Mouse (Mus musculus): Measurements from ENCODE around the gene Edil3. TPM values are rescaled to one million over a fixed set of nuclear protein-coding genes. Genes with fewer than 3 reads are reported as not detected.

The Edil3 gene
- 1 to 10 TPM in 1 of 2 experiments, under 1 TPM in 1; 0.52 to 1.4 TPM for total RNA-seq (2021)
- long read RNA-seq, experiment 1, full-length matches to known transcripts = 1 of 1 reads
- long read RNA-seq, experiment 1, partial matches to known transcripts = 0 of 1 reads
- long read RNA-seq, experiment 1, other reads (novel, unspliced or antisense) = 0 of 1 reads
- long read RNA-seq, experiment 2 = 0 reads

DNA sequence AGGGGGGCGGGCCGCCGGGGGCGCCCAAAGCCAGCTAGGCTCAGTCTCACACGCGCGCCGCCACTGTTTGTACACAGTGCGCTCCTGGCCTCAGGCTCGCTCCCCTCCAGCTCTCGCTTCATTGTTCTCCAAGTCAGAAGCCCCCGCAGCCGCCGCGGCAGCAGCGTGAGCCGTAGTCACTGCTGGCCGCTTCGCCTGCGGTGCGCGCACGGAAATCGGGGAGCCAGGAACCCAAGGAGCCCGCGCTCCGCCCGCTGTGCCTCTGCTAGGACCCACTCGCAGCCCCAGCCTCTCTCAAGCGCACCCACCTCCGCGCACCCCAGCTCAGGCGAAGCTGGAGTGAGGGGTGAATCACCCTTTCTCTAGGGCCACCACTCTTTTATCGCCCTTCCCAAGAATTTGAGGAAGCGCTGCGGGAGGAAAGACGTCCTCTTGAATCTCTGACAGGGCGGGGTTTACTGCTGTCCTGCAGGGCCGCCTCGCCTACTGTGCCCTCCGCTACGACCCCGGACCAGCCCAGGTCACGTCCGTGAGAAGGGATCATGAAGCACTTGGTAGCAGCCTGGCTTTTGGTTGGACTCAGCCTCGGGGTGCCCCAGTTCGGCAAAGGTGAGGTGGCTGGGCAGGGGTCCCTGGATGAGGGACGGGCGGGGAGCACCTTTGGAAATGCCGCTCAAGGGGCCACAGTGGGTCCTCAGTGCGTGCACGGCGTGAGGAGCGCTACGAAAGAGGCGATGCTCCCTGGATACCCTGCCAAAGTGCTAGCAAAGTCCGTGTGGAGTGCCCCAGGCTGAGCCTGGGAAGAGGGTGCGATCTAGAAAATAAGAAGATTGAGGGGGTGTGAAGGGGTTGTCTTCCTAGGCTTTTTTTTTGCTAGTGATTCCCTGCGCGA is at the start of gene Edil3:
Edil3 (plus strand) TSS at position 33 of the 892 bp plus-strand sequence.
- DNase-seq = peak; percentile 14

DNA sequence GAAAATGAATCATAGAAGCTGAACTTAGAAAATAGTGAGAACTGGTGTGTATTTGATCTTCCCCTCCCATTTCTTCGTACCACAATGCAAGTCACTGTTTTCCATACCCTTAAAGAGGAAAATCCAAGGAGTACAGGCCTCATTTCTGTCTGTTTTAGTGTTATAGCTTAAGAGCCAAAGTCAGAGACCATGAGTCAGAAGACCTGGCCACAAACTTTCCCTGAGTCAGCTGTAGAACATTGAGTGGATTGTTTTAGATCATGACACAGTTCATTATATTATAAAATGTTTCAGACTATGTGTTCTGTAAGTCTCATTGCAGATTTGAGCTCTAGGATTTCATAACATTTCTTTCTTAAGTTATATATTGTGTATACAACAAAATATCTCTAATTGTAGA is 22.1 kb upstream of the Edil3 start:
- no peak for DNase-seq

DNA sequence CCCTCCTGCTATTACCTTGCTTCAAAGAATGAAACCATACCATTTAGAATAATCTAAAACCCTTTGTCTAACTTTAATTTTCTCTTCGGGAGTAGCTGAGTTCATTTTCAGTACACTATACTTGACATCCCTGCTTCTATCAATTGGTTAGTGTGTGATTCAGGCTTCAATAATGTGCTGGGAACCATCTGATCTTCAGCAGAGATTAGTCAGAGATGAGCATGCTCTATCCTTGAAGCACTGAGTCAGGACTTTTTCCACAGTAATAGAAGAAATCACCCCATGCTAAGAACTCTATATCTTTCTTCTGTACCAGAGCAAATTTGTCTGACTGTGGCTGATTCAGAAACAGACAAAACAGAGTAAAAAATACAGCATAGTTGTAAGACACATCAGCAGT is 20.3 kb upstream of the Edil3 start:
- no peak for DNase-seq

DNA sequence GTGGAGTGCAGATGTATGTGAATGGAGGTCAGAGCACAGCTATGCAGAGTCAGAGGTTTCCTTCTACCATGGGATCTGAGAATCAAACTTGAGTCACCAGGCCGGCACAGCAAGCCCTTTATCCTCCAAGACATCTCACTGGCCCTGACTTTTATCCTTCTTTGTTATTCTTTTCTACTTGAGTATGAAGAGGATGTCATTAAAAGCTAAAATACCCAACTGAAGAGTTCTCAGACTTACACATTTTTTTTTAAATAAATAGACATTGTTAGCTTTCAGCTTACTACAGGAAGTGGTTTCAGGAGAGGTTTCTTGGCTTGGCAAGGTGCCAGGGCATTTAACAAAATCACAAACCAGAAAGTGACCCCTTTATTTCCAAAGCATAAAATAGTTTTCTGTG is 15.4 kb upstream of the Edil3 start:
- no peak for DNase-seq

DNA sequence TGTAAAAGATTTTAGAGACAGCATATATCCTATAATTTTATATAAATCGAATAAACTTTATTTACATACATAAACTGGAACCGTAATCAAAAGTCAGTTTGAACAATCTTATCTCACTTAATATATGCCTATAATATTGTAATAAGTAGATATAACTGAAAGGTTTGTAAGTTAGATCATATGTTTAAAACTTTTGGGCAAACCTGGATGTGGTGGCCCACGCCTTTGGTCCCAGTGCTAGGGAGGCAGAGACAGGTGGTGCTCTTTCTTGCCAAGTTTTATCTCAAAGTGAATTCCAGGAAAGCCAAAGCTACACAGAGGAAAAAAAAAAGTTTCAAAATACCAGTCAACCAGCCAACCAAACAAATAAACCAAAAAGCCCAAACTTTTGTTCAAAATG is 15.0 kb upstream of the Edil3 start:
- DNase-seq = no peak

DNA sequence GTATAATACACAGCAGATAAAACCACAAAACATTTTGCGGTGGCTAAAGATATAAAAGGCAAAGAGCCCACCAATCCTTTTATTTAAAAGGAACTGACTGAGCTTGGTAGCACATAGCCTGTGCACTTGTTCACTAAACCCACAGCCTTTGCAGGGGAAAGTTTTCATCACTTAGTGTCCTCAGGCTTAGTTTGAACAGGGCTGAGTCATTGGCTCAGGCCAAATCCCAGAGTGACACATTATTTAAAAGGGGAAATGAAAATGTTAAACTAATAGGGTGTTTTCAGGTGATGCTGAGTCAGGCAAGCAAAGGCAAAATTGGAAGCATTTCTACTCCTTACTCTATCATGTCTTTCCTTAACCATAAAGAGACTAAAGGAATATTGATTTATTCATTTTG is 11.2 kb upstream of the Edil3 start:
- DNase-seq = no peak

DNA sequence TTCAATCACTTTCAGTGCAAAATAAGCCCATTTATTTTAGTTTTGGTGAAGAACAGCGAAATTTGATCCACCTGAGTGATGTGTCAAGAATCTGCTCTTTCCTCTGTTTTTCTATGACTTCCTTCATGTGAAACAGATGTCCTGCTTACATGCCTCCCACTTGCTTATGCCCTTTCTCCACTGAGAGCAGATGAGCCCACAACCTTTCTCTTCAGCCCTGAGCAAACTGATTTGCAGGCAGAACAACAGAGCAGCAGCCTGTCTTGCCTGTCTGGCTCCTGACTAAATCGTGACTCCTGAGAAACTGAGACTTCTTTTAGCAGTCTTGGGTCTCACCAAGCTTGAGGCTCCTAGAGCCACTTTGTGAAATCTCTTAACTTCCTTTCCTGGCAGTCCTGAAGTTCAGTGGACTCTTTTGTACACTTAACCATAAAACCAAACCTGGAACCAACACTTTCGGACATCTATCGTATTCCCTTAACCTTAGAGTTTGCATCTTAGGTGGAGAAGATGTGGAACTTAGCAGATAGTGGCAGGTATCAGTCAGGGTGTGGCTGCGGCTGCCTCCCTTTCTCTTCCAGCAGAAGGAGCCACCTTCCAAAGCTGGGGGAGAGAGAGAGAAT is 475 bp upstream of the Edil3 start:
- no peak for DNase-seq

DNA sequence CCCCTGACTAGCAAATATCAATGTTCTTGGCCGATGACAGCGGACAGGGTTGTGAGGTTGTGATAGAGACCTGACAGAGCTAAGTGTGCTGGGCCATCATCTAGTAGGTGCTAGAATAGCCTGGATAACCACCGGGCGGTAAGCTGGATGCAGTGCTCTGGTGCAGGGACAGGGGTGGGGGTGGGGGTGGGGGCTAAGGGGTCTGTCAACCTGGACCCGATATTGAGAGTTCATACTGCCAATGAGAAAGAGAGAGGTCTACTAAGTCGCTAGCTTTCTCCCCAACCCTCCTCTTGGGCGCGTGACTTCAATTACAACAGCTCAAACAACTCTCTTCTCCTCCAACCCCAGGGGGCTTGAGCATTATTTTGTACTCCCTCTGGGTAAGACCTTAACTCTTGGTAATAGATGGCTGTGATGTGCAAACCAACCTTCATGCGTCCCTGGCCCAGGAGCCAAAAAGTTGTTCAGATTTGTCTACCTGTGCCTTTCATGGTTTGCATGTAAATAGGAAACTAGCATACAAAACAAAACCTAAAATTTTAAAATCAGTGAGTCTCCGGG is 1.1 kb downstream of the Edil3 start:
- no peak for DNase-seq

DNA sequence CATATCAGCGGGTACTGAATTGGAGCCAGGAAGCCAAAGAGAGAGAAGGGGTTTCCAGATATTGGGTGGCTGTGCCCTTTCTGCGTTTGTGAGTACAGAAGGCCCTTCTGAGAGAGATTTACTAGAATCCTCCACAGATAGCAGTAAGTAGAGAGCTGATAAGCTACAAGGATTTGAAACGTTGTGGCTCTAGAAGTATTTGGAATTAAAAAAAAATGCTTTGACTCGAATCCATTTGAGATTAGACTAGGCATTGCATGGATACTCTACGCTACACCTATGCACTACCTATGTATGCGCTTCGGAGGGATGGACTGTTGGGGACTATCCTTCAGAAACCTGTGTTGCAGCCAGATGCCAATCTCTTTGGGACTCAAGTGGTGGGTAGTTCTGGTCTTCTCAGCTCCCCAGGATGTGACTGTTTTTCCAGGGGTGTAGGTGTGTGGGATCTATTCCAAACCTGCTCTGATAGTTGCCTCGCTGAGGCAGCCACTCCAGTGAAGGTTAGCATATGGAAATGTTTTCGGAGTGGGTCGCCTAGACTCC is 1.8 kb downstream of the Edil3 start:
- no peak for DNase-seq

DNA sequence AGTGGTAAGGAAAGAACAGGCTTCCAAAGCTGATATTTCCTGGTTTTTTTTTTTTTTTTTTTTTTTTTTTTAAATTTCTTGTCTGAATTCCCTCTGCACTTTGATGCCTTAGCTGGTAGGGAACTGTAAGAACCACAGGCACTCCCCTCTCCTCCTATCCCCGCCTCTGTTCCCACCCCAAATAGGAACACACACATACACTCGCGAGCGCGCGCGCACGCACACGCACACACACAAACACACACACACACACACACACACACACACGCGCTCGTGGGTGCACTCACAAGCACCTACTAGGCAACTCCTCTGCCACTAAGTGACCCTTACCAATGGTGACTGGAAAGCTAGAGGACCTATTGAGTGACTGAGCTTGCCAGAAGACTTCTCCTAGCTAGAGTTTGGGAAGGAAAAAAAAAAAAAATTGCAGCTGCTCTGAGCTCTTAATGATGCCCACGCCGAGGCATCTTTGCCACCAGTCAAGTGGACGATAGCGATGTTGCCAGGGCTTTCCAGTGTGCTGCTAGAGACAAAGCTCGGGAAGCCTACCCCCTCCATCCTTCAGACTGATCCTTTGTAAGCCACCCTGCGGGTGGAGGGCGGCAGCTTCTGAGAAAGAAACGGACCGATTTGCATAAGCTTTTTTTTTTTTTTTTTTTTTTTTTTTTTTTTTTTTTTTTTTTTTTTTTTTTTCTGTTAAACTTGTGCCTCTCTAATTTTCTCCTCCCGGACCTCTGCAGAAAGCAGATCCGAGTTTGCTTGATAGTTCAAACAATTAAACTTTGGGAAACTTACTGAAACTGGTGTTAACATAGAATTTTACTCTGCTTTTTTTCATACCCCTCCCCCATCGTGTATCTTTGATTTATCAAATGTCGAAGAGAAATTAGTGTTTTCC is 2.5 kb downstream of the Edil3 start:
- no peak for DNase-seq

DNA sequence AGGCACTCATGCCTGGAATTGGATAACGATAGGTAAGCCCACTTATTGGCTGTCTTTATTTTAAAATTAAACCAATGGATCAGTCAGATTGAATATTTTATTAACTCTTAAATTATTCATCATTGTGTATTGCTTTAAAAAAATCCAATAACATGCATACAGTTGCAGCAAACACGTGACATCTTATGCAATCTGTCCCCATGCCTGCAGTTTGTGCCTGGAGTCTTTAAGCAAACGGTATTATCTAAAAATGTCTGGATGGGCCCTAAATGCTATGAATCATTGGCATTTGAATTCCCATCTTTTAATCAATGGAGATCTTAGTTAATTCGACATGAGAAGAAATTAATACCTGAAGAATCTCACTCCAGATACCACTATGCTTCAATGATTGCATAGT is 3.2 kb downstream of the Edil3 start:
- no peak for DNase-seq

DNA sequence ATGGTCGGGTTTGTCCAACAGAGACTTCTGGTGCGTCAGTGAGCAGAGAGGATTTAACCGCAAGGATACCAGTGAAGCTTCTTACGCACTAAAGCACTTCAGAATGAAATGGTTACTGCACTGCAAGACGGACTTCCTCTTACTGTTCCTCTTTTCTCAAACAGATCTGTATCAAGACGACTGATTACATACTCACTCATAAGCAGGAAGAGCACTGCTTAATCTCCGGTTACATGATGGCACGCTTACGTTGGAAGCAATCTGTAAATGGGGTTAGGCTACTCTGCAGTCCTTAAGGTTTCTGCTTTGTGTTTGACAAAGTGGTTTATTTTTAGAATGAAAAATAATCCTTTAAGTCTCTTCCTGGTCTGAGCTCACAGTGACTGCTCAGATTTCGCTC is 7.1 kb downstream of the Edil3 start:
- no peak for DNase-seq

DNA sequence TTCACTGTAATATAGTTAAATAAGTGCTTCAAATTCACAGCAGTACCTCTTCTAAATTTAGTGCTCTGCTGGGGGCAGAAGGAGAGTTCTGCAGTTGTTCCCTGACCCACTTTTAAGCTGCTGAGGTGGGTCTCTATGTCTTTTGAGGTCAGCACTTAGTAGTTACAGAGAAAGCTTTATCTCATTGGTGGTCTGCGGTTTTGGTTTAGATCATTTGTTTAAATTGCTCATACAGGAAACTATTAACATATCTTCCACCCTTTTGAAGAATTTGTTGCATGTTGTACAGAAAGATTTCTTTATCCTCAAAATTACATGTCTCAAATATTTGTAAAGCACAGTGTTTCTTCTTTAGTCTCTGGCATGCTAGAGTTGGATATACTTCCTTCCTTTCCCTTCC is 12.5 kb downstream of the Edil3 start:
- no peak for DNase-seq

DNA sequence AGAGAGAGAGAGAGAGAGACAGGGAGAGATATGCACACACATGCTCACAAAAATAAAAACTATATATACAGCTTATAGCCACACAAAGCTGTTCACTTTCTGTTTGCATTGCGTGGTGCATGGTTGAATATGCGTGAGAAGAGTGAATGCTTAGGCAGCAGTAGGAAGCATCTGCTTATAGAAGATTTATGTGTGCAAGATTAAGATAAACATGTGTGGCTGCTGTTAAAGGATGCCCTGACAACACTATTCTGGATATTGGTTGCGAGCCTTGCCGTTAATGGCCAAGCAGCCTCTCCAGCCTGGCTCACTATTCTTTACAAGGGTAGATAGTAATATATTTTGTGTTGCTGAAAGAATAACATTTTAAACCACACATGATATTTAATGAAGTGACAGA is 28.5 kb downstream of the Edil3 start:
- no peak for DNase-seq

DNA sequence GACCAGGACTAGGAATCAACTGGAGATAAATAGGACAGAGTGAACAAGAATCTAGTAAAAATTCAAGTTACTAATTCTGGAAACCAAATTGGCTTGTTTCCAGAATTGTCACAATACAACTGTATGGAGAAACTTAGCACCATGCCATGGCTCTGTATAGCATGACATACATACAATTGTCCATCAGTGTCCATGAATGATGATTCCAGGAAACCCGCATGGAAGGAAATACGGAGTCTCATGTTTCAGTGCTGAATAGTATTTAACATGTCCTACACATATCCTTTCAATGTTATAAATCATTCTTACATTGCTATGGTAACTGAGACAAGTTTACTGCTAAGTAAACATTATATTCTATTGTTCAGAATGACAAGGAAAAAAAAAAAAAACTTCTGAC is 58.7 kb downstream of the Edil3 start:
- DNase-seq = no peak

DNA sequence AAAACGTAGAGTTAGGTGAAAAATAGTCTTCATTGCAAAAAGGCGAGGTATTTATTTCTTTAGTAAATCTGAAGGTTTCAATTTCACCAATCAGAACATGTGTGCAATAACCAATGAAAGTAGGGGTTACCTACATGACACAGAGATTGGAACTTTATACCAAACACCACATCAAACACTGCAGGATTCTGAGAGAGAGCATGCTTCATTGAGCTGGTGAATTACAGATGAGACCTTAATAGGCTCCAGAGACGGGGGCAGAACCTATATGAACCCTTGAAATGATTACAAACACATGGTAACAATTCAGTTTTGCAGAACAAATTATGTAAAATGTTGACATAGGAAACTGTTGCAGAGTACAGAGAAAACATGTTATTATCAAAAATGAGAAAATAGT is 69.5 kb downstream of the Edil3 start:
- DNase-seq = no peak

DNA sequence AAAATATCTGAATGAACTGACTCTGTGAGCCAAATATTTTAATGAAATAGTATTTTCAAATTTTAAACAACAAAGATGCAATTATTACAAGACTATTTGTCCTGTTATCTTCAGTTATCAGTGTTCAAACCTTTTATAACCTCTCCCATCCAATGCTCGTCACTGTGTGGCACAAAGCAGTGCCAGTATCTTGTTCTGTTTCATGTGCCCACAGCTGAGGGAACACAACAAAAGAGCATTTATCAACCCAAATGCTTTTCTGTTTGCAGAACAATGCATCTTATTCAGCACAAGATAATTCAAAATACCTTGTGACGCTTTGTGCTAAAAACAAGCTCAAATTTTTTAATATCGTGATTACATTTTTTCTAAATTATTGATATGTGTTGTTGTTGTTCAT is 78.8 kb downstream of the Edil3 start:
- no peak for DNase-seq

DNA sequence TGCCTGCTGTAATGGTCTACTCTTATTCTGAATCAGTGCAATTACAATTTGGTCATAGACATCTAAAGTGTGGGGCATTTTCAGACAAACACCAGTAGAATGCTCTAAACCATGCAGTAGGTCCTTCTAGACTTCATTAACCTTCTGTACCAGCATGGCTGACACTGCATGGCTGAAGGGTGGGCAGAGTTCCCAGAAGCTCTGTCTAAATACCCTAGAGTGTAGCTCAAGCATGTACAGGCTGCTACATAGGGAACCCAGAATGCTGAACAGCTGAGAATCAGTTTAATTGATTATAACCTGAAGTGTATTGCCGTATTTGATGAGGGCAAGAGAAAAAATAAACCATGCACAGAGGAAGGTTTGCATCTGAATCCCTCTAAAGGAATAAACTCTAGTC is 86.1 kb downstream of the Edil3 start:
- DNase-seq = no peak

DNA sequence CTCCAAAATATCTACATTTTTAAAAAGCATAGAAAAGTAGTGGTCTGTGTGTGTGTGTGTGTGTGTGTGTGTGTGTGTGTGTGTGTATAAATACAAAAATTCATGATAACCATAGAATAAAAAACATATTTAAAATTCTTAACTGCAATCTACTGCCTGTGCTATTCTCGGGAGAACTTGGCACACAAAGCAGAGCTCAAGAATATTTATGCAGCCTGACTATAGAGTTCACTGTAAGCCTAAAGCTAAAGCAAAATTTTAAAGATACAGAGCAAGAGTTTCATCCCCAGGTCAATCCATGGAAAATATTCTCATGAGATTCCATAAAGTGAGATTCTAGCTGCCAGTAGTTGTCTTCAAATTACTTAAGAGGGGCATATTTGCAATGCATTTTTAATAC is 86.9 kb downstream of the Edil3 start:
- DNase-seq = no peak

DNA sequence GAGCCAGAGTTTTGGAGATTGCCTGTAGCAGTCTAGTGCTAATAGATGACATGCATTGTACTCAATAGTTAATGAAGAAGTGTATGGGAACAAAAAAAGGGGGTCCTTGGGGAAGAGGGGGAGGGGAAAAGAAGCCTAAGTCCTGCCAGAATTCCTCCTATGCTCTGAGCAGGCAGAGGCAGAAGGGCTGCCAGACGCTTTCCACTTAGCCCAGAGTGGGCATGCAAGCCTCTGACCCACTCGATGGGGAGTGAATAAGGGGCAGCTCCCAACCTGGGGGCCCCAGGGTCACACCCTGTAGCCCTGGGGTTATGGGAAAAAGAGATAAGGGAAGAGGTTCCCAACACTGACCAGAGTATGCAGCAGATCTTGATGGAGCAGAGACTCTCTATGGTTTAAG is 95.2 kb downstream of the Edil3 start:
- no peak for DNase-seq

DNA sequence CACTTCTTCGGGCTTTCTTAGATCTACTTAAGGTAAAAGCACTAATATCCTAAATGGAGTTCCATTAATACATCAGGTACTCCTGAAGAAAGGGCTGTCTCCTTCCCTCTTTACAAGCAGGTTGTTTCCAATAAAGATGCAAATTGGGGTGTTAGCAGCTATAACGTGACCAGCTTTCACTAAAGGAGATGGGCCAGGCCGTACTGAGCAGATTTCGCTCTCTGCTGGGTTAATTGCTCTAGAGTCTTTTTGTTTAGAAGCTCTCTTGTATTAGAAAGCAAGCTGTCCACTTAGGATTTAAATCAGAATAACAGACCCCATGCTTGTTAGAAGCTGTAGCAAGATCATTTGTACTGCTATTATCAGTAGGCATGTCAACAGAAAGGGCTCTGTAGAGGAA is 108.4 kb downstream of the Edil3 start:
- no peak for DNase-seq

DNA sequence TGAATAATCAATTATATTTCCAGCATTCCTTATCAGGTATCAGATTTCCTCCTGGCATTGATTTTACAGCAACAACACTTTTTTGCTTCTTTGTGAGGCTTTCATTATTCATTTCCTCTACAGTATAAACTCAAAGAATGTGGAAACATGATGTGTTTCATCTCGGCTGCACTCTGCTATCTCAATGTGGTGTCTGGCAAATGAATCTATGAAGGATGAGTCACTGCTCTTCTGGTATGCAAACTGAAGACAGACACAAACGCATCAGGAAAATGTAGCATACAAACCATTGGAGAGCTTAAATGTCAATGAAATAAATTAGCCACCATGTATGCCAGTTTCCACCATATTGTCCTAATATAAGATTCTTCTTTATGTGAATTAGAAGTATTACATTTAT is 117.3 kb downstream of the Edil3 start:
- no peak for DNase-seq

All from gastrocnemius, postnatal 10 days (tissue).